Mouse (Mus musculus): ENCODE measurements around the gene Tmod1. TPM values are rescaled to one million over a fixed set of nuclear protein-coding genes. Genes with fewer than 3 reads are reported as not detected.
A peak's percentile ranks its signal among the peaks of the same experiment; 100 is the strongest.

The Tmod1 gene
- polyA plus RNA-seq, 1 experiment, result 0.56 TPM

DNA sequence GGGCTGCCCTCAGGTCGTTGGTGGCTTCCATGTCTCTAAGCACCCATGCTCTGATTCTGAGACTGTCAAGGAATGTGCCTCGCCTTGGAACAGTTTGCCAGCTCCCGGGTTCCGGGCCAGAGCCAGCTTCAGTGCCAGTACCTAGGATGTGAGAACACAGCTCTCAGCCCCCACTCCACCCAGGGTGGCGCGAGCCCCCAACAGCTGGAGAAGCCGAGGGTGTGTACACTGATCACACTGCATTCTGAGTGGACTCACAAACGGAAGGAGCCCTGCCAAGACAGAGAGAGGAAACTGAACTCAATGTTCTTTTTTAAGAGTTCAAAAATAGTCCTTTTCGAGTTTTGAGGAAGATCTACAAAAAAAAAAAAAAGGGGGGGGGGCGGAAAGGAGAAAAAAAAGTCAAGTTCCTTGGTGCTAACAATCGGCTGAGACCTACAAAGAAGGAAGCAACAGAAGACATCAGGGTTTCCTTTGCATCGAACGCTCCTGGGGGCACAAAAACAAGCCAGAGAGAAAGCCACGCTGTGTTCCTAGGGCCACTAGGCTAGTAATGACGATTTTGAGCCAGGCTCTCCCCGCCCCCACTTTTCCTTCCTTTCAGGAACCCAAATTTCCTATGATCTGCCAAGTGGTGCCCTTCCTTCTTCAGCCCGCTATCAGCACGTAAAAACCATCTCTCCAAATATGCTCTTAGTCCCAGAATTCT lies 48.1 kb downstream of the Tmod1 start:
- TF ChIP-seq POLR2A (IDR thresholded peaks at IDR 0.05; ENCODE audit: low read depth, low read length), result no peak
- no peak for TF ChIP-seq CTCF (IDR thresholded peaks at IDR 0.05; ENCODE audit: borderline replicate concordance, insufficient read depth, low read length)
- no peak overlapping the region for H3K27ac ChIP-seq (ENCODE audit: insufficient read depth, low read length)
- H3K4me1 ChIP-seq (ENCODE audit: control insufficient read depth, insufficient read depth, low read length), result peaks cover 2% of the 10 kb centered on the region; the same call in 1 of the 2 replicates
- no peak overlapping the region for H3K4me3 ChIP-seq (ENCODE audit: insufficient read depth, low read length)

GRCm38 (mm10) chr4:46087427-46087771 lies 48.7 kb downstream of the Tmod1 start:
- Histone ChIP-seq H3K27ac (ENCODE audit: insufficient read depth, low read length) (no peak overlapping the region), H3K4me1 (ENCODE audit: control insufficient read depth, insufficient read depth, low read length) (peaks cover 2% of the 10 kb centered on the region; the same call in 1 of the 2 replicates), H3K4me3 (ENCODE audit: insufficient read depth, low read length) (no peak overlapping the region)
- TF ChIP-seq POLR2A (IDR thresholded peaks at IDR 0.05; ENCODE audit: low read depth, low read length) (no peak), CTCF (IDR thresholded peaks at IDR 0.05; ENCODE audit: borderline replicate concordance, insufficient read depth, low read length) (no peak)

DNA sequence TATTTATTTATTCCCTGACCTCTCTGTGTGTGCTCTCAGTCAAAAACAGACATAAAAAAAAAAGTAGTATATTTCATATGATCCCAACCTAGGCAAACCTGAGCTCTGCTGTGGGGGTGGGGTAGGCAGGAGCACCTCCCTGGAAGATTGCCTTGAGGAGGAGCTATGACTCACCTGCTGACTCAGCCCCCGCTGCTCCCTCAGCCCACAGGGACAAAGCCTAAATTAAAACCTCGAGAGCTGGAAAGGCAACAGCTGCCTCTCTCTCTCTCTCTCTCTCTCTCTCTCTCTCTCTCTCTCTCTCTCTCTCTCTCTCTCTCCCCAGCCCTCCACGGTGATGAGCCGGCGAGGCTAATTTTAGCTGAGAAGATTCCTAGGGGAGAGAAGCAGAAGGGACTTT lies 49.1 kb downstream of the Tmod1 start:
- peak overlapping the region; percentile 27; the same call in 1 of the 2 replicates for H3K27ac ChIP-seq (ENCODE audit: insufficient read depth, low read length)
- TF ChIP-seq CTCF (IDR thresholded peaks at IDR 0.05; ENCODE audit: borderline replicate concordance, insufficient read depth, low read length), result no peak
- no peak for TF ChIP-seq POLR2A (IDR thresholded peaks at IDR 0.05; ENCODE audit: low read depth, low read length)
- peaks cover 2% of the 10 kb centered on the region; the same call in 1 of the 2 replicates for H3K4me1 ChIP-seq (ENCODE audit: control insufficient read depth, insufficient read depth, low read length)
- no peak overlapping the region for H3K4me3 ChIP-seq (ENCODE audit: insufficient read depth, low read length)

DNA sequence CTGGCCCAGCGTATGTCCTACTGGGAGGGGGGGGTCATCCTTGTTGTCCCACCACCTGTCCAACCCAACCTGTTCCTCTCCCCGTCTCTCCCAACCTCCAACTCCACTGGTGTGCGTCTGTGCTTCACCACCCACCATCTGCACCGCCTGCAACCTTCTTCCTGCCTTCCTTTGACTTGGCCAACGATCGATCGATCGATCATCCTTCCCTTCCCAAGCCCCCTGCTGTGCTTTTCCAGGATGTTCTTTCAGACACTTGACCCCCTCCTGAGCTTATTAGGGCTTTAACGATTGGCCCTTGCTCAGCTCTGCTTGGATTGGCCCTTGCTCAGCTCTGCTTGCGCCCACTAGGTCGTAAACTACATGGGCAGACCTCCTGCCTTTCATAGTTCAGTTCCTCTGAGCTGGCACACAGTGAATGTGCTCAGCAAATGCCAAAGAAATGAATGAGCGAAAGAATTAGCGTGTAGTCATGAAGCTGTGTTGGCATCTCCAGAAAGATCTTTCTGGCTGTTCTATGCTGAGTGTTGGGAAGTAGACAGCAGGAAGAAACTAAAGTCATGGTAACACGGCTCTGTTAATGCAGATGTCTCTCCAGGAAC lies 50.9 kb downstream of the Tmod1 start:
- Histone ChIP-seq H3K4me1 (ENCODE audit: control insufficient read depth, insufficient read depth, low read length) (peaks cover 2% of the 10 kb centered on the region; the same call in 1 of the 2 replicates), H3K27ac (ENCODE audit: insufficient read depth, low read length) (no peak overlapping the region), H3K4me3 (ENCODE audit: insufficient read depth, low read length) (no peak overlapping the region)
- TF ChIP-seq POLR2A (IDR thresholded peaks at IDR 0.05; ENCODE audit: low read depth, low read length) (no peak), CTCF (IDR thresholded peaks at IDR 0.05; ENCODE audit: borderline replicate concordance, insufficient read depth, low read length) (no peak)

- Histone ChIP-seq H3K27ac (ENCODE audit: insufficient read depth, low read length) (no peak overlapping the region), H3K4me3 (ENCODE audit: insufficient read depth, low read length) (no peak overlapping the region), H3K4me1 (ENCODE audit: control insufficient read depth, insufficient read depth, low read length) (peaks cover 2% of the 10 kb centered on the region; the same call in 1 of the 2 replicates)
- no peak for TF ChIP-seq CTCF (IDR thresholded peaks at IDR 0.05; ENCODE audit: borderline replicate concordance, insufficient read depth, low read length)
- no peak for TF ChIP-seq POLR2A (IDR thresholded peaks at IDR 0.05; ENCODE audit: low read depth, low read length)
These were observed 53.8 kb downstream of the Tmod1 start for GRCm38 (mm10) chr4:46092429-46093076.

DNA sequence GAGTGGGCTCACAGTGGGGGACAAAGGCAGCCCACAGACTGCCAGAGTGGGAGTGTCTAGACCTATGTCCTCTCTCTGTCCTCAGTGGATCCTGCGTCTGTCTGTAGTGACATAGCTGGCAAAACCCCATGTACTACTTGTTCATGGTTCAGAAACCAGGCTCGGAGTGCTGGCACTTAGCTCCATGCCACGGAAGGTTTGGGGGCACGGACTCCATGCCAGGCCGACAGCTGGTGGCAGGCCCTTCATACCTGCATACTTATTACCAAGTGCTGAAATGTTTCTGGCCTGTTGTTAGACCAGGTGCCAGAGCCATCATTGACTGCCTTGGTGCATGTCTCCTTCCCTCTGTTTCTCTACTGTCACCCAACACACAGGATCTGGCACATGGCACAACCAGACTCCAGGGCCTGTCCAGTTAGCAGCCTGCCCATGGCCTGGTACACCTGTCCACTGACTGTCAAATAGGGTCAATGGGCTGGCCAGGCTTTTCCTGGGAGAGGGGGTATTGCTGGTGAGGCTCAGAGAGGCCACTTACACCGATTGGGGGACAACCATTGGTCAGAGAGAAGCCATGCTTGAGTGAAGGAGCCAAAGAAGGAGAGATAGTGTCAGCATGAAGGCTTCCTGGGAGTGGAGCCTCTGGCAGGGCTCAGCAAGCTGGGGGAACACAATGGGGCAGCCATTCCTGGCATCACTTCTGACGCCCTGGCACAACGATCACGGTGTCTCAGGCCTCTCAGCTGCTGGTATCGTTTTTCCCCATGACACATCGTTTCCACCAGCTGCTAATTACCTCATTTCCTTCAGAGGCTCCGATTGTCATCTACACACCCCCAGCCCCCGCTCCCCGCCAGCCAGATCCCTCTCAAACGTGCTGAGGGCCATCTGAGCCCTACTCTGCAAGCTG lies 56.4 kb downstream of the Tmod1 start:
- no peak overlapping the region for H3K4me3 ChIP-seq (ENCODE audit: insufficient read depth, low read length)
- H3K4me1 ChIP-seq (ENCODE audit: control insufficient read depth, insufficient read depth, low read length), result no peaks in the 10 kb centered on the region
- TF ChIP-seq CTCF (IDR thresholded peaks at IDR 0.05; ENCODE audit: borderline replicate concordance, insufficient read depth, low read length) (no peak), POLR2A (IDR thresholded peaks at IDR 0.05; ENCODE audit: low read depth, low read length) (no peak)
- H3K27ac ChIP-seq (ENCODE audit: insufficient read depth, low read length), result no peak overlapping the region

DNA sequence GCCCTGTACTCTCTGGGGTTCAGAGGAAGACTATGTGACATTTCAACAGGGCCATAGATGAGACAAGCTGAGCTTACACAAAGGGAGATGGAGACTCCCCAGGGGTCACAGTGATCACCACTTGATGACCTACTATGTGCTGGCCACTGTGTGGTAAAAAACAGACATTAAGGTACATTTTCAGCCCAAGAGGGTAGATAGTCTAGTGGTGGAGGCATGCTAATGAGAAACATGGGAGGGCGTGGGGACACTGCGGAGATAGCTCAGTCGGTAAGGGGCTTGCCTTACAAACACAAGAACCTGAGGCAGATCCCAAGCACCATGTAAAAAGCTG lies 57.1 kb downstream of the Tmod1 start:
- Histone ChIP-seq H3K27ac (ENCODE audit: insufficient read depth, low read length) (no peak overlapping the region), H3K4me1 (ENCODE audit: control insufficient read depth, insufficient read depth, low read length) (no peaks in the 10 kb centered on the region), H3K4me3 (ENCODE audit: insufficient read depth, low read length) (no peak overlapping the region)
- no peak for TF ChIP-seq POLR2A (IDR thresholded peaks at IDR 0.05; ENCODE audit: low read depth, low read length)
- TF ChIP-seq CTCF (IDR thresholded peaks at IDR 0.05; ENCODE audit: borderline replicate concordance, insufficient read depth, low read length), result no peak

GRCm38 (mm10) chr4:46096546-46096945 lies 57.8 kb downstream of the Tmod1 start:
- Histone ChIP-seq H3K27ac (ENCODE audit: insufficient read depth, low read length) (no peak overlapping the region), H3K4me1 (ENCODE audit: control insufficient read depth, insufficient read depth, low read length) (no peaks in the 10 kb centered on the region), H3K4me3 (ENCODE audit: insufficient read depth, low read length) (no peak overlapping the region)
- TF ChIP-seq POLR2A (IDR thresholded peaks at IDR 0.05; ENCODE audit: low read depth, low read length) (no peak), CTCF (IDR thresholded peaks at IDR 0.05; ENCODE audit: borderline replicate concordance, insufficient read depth, low read length) (no peak)

DNA sequence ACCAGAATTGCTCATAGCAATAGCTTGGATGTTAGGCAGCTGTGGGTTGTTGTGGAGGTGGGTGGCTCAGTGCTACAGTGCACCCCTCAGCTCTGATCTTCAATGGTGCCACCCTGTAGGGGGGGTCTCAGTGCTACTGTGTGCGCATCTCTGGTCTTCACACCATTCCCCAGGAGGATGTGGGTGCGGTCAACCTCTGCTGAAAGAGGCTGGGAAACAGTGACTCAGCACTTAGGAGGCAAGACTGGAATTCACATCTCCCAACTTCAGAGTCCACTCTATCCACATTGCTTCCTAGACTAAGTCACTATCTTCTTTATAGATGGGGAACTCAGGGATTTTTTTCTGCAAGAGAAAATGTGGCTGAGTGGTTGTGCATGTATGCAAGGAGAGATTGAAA lies 58.9 kb downstream of the Tmod1 start:
- H3K4me3 ChIP-seq (ENCODE audit: insufficient read depth, low read length), result no peak overlapping the region
- H3K27ac ChIP-seq (ENCODE audit: insufficient read depth, low read length), result no peak overlapping the region
- no peak for TF ChIP-seq POLR2A (IDR thresholded peaks at IDR 0.05; ENCODE audit: low read depth, low read length)
- TF ChIP-seq CTCF (IDR thresholded peaks at IDR 0.05; ENCODE audit: borderline replicate concordance, insufficient read depth, low read length), result no peak
- H3K4me1 ChIP-seq (ENCODE audit: control insufficient read depth, insufficient read depth, low read length), result no peaks in the 10 kb centered on the region

All from embryonic fibroblast, embryonic 13.5 days (primary cell).